Mouse (Mus musculus) cerebellum, adult 2 months (tissue): ENCODE data around the gene Gm17949. TPM values are rescaled to one million over a fixed set of nuclear protein-coding genes. Genes with fewer than 3 reads are reported as not detected.
A peak's percentile ranks its signal among the peaks of the same experiment; 100 is the strongest.

ENCODE experiments used
- DNase-seq, 2 experiments: peaks; one replicate each; pipeline ENCODE4 v3.0.0; 2021
- H3K27ac ChIP-seq: fragments of 200-500 bp; 2 replicates; pipeline ENCODE4 v1.5.1; 2012; ENCODE audit warnings: low read length, control low read depth, inconsistent platforms; ENCODE audit not compliant: insufficient read depth
- H3K27me3 ChIP-seq: fragments of 200-500 bp; 2 replicates; pipeline ENCODE4 v1.6.1; 2012; ENCODE audit warnings: inconsistent platforms, mild to moderate bottlenecking, low read length, moderate library complexity; ENCODE audit not compliant: control insufficient read depth, insufficient read depth
- H3K4me1 ChIP-seq: fragments of 200-500 bp; 2 replicates; pipeline ENCODE4 v1.6.1; 2011; ENCODE audit warnings: low read length; ENCODE audit not compliant: control insufficient read depth, insufficient read depth
- H3K4me3 ChIP-seq: fragments of 200-500 bp; replicated peaks from 2 replicates; pipeline ENCODE3; 2011; ENCODE audit warnings: mild to moderate bottlenecking, low read depth, low read length, control low read depth; ENCODE audit not compliant: insufficient read depth
- CTCF ChIP-seq: fragments of 200-500 bp; IDR thresholded peaks from 2 replicates; pipeline ENCODE4 v1.5.1; 2011; ENCODE audit warnings: low read depth, mild to moderate bottlenecking, control low read depth, low read length, moderate library complexity, borderline replicate concordance; ENCODE audit not compliant: insufficient read depth
- POLR2A ChIP-seq: fragments of 200-500 bp; IDR thresholded peaks from 2 replicates; pipeline ENCODE4 v1.6.1; 2011; ENCODE audit warnings: low read length, control low read depth, borderline replicate concordance; ENCODE audit not compliant: insufficient read depth
- WGBS: fragments of 180-500 bp; shearing (Covaris S2); methylation state at CpG from one replicate; pipeline ENCODE4 v1.1.7; 2018; 5-methylcytosine and 5-hydroxymethylcytosine counted together
- polyA plus RNA-seq: library from polyadenylated mRNA; depleted of rRNA; stranded (reverse); fragments of >200 nt; gene quantifications from 2 replicates; pipeline ENCODE4 v1.2.3, GENCODE M21; 2012

The Gm17949 gene
- polyA plus RNA-seq, 1 experiment = 0.34 TPM

- H3K4me1 ChIP-seq = no peaks in the 10 kb centered on the region
- 59% methylated on average over 13 of the region's 13 CpGs for WGBS
- H3K4me3 ChIP-seq = peak overlapping the region; percentile 96
- no peaks in the 10 kb centered on the region for H3K27me3 ChIP-seq
- no peak overlapping the region for H3K27ac ChIP-seq
- DNase-seq = peak in 1 of 2 experiments; percentile 32
- TF ChIP-seq POLR2A (no peak), CTCF (no peak)
Measured at GRCm38 (mm10) chr17:57012245-57012795, 1.1 kb downstream of the Gm17949 start.

GRCm38 (mm10) chr17:57019693-57020092, 8.4 kb downstream of the Gm17949 start:
- H3K4me1 ChIP-seq = no peaks in the 10 kb centered on the region
- H3K27me3 ChIP-seq = no peaks in the 10 kb centered on the region
- H3K4me3 ChIP-seq = no peak overlapping the region
- TF ChIP-seq CTCF (no peak), POLR2A (no peak)
- WGBS = 81% methylated on average over 2 of the region's 2 CpGs
- no peak for DNase-seq
- H3K27ac ChIP-seq = no peak overlapping the region

DNA sequence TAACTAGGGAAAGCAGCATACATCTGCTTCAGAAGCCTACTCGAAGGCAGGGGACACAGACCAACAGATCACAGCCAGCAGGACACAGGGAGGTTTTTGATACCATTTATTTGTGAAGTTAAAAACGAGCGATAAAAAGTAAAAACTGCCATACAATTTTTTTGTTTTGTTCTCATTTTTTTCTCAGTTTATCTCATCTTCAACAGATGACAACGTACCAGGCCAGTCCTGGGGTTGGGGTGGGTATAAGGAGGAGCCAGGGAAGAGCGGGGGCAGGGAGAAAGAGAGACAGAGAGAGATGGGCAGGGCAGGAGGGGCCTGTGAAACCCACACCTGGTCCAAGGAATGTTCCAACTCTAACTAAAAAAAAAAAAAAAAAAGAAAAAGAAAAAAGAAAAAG, 9.7 kb downstream of the Gm17949 start:
- WGBS = 86% methylated on average over 5 of the region's 5 CpGs
- no peak for TF ChIP-seq CTCF
- TF ChIP-seq POLR2A = no peak

GRCm38 (mm10) chr17:57027471-57027870, 16.2 kb downstream of the Gm17949 start:
- no peak overlapping the region for H3K27ac ChIP-seq
- no peak for TF ChIP-seq CTCF
- no peak for TF ChIP-seq POLR2A
- WGBS = 82% methylated on average over 4 of the region's 4 CpGs
- no peaks in the 10 kb centered on the region for H3K27me3 ChIP-seq
- DNase-seq = no peak
- H3K4me3 ChIP-seq = no peak overlapping the region
- peaks cover 8% of the 10 kb centered on the region for H3K4me1 ChIP-seq

More for the DNA sequence above, 9.7 kb downstream of the Gm17949 start:
- DNase-seq = no peak
- Histone ChIP-seq H3K27me3 (no peaks in the 10 kb centered on the region), H3K27ac (no peak overlapping the region), H3K4me3 (no peak overlapping the region), H3K4me1 (no peaks in the 10 kb centered on the region)

GRCm38 (mm10) chr17:57029691-57030090, 18.4 kb downstream of the Gm17949 start:
- H3K4me3 ChIP-seq = peak overlapping the region; percentile 34
- peaks cover 8% of the 10 kb centered on the region for H3K4me1 ChIP-seq
- WGBS = 18% methylated on average over 8 of the region's 8 CpGs
- no peak overlapping the region for H3K27ac ChIP-seq
- no peak for DNase-seq
- TF ChIP-seq POLR2A = no peak
- TF ChIP-seq CTCF = no peak
- no peaks in the 10 kb centered on the region for H3K27me3 ChIP-seq

DNA sequence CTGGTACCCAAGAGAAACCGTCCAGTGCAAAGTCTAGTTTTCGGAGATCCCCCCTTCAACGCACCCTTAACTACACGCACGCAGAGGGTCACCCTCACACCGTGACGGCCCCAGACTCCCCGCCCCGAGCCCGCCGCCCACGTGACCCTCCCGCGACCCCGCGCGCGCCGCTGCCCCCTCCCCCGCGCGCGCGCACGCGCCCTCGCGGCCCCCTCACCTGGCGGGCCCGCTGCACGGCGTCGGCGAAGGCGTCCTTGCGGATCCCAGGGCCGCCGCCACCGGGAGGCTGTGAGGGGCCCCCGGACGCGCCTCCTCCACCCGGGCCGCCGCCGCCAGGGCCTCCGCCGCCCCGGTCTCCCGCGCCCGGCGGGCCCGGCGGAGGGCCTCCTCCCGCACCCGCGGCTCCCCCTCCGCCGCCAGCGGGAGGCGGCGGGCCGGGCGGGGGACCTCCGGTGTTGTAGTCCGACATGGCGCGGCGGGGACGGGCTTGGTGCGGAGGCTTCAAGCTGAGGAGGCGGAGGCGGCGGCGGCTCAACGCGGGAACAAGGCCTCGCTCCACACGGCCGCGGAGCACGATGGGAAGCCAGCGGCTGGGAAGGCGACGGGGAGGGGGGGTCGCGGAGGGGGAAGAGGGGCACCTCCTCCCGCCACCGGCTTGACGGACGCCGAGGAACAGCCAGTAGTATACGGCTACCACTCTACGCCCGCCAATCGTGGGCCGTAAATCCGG, 19.8 kb downstream of the Gm17949 start, which contains the start of gene Khsrp:
Gene Khsrp, minus strand, starts transcription at position 592 of the 730 bp plus-strand sequence.
- WGBS = 1% methylated on average over 98 of the region's 99 CpGs
- no peaks in the 10 kb centered on the region for H3K27me3 ChIP-seq
- peaks cover 8% of the 10 kb centered on the region for H3K4me1 ChIP-seq
- TF ChIP-seq POLR2A (peak; percentile 70), CTCF (no peak)
- DNase-seq = no peak
- peak within 1 kb of the TSS; percentile 82 for H3K4me3 ChIP-seq
- H3K27ac ChIP-seq = peak within 1 kb of the TSS; percentile 60

- no peaks in the 10 kb centered on the region for H3K27me3 ChIP-seq
- H3K27ac ChIP-seq = peak overlapping the region; percentile 30
- TF ChIP-seq POLR2A (peak; percentile 86), CTCF (no peak)
- peak overlapping the region; percentile 55 for H3K4me3 ChIP-seq
- H3K4me1 ChIP-seq = peaks cover 8% of the 10 kb centered on the region
- DNase-seq = peak; percentile 99 to 100
- WGBS = under 1% methylated on average over 38 of the region's 38 CpGs
Measured at GRCm38 (mm10) chr17:57031661-57032420, 20.6 kb downstream of the Gm17949 start.
